Mouse (Mus musculus): ENCODE data around the gene Nadsyn1. TPM values are rescaled to one million over a fixed set of nuclear protein-coding genes. Genes with fewer than 3 reads are reported as not detected.

Nadsyn1 gene
- 11.7 and 13.3 TPM in 2 replicates for polyA plus RNA-seq (2015; fragmentation: Nextera tagmentation; extraction: Ambion mirVana)

DNA sequence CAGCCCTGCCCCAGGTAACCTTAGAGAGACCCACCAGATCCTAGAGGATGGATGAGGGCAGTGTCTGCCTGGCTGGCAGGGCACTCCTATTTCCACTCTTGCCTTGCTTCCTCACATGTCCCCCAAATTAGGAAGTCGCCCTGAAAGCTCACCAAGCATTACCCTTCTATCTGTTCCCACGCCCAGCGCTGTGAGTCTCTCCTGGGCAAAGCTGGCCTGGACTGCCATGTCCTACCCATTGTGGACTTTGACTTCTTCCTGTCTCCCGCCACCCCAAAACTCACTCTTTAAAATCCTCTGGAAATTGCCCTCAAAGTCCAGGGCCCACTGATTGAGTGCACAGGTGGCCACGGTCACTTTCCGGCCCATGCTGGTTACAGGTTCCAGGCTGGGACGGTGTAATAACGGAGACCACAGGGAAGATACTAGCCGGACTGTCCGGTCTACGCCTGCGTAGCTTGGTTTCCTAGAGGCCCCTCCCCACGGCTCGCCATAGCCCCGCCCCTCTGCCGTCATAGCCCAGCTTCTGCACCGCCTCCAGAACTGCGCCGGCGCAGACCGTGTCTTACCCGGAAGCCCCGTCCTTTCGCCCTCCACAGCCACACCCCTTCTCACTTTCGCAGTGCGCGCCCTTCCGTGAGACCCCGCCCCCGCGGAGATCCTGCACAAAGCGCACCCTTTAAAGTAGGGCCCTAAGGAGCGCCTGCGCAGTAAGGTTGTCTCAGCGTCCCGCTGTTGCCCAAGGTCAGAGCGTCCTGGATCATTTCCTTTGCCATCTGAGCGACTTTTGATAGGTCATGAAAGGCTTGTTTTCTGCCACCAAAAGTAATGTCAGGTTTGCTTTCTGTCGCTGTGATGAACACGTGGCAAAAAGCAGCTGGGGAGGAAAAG lies at the start of gene Nadsyn1, which contains the start of gene Dhcr7:
Gene Nadsyn1 (minus strand): TSS at position 475 of the 891 bp plus-strand sequence.
Gene Dhcr7 (plus strand): TSS at position 771 of the 891 bp plus-strand sequence.
- Histone ChIP-seq H3K36me3 (ENCODE audit: insufficient read depth, low read length) (peaks cover 5% of the 10 kb centered on the region; the same call in 1 of the 2 replicates), H3K4me1 (ENCODE audit: insufficient read depth, low read length) (peaks cover 11% of the 10 kb centered on the region), H3K27ac (ENCODE audit: low read length) (peak within 1 kb of the TSS; percentile 78), H3K27me3 (ENCODE audit: insufficient read depth, low read length) (no peaks in the 10 kb centered on the region), H3K9ac (replicated peaks; ENCODE audit: low read length) (peak within 1 kb of the TSS; percentile 79), H3K9me3 (ENCODE audit: low read length) (no peaks in the 10 kb centered on the region), H3K4me2 (replicated peaks; ENCODE audit: low read depth, low read length) (peak within 1 kb of the TSS; percentile 71), H3K4me3 (ENCODE audit: low read length) (peak within 1 kb of the TSS; percentile 64)
- WGBS, result under 1% methylated on average over 40 of the region's 40 CpGs
- ATAC-seq (ENCODE audit: low FRiP score, low TSS enrichment), result peak; percentile 99

DNA sequence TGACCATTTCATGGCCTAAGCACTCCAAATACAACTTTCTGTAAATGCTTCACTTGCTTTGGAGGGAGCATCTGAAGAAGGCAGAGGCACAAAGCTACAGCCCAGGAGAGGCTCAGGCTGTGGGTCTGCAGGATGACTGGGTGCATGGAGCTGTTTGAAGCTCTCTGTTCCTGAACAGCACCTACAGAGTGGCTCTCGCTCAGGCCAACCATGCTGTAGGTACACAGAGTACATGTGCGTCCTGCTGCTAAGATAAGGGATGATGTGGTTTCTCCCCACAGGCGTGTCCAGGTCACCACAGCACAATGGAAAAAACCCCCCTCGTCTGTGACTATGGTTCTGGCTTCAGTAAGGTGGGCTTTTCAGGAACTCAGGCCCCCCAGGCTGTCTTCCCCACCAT lies 46.2 kb upstream of the Nadsyn1 start:
- ATAC-seq (ENCODE audit: low FRiP score, low TSS enrichment), result no peak
- WGBS, result 87% methylated on average over 4 of the region's 4 CpGs
- no peak overlapping the region for H3K9ac ChIP-seq (replicated peaks; ENCODE audit: low read length)
- H3K36me3 ChIP-seq (ENCODE audit: insufficient read depth, low read length), result no peaks in the 10 kb centered on the region
- no peak overlapping the region for H3K4me3 ChIP-seq (ENCODE audit: low read length)
- H3K9me3 ChIP-seq (ENCODE audit: low read length), result peaks cover 9% of the 10 kb centered on the region; the same call in 1 of the 2 replicates
- H3K27ac ChIP-seq (ENCODE audit: low read length), result no peak overlapping the region
- no peaks in the 10 kb centered on the region for H3K27me3 ChIP-seq (ENCODE audit: insufficient read depth, low read length)
- no peaks in the 10 kb centered on the region for H3K4me1 ChIP-seq (ENCODE audit: insufficient read depth, low read length)
- H3K4me2 ChIP-seq (replicated peaks; ENCODE audit: low read depth, low read length), result no peak overlapping the region

DNA sequence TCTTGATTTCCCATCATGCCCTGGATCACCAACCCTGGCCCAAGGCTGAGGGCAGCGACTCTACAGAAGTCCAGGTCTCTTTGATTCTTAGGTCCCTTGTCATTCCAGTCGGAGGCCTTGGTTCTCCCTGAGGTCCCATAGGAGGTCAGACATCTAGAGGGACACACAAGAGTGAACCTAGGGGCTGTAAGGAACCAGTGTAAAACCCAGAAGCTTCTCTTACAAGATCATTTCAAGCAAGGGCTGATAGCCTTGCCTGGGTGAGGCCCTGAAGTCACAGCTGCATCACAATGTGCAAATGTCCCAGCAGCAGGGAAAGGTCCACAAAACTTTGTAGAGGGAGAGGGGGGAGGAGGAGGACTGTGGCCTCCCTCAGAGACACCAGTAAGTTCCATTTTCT lies 43.9 kb upstream of the Nadsyn1 start, which contains the start of gene Gm498:
Gene Gm498 (plus strand): TSS at position 301 of the 400 bp plus-strand sequence.
- no peak for ATAC-seq (ENCODE audit: low FRiP score, low TSS enrichment)
- no peak within 1 kb of the TSS for H3K9ac ChIP-seq (replicated peaks; ENCODE audit: low read length)
- no peaks in the 10 kb centered on the region for H3K36me3 ChIP-seq (ENCODE audit: insufficient read depth, low read length)
- no peaks in the 10 kb centered on the region for H3K27me3 ChIP-seq (ENCODE audit: insufficient read depth, low read length)
- H3K4me2 ChIP-seq (replicated peaks; ENCODE audit: low read depth, low read length), result no peak within 1 kb of the TSS
- WGBS, result 79% methylated on average over 2 of the region's 2 CpGs
- H3K9me3 ChIP-seq (ENCODE audit: low read length), result no peaks in the 10 kb centered on the region
- no peaks in the 10 kb centered on the region for H3K4me1 ChIP-seq (ENCODE audit: insufficient read depth, low read length)
- H3K27ac ChIP-seq (ENCODE audit: low read length), result no peak within 1 kb of the TSS
- no peak within 1 kb of the TSS for H3K4me3 ChIP-seq (ENCODE audit: low read length)

DNA sequence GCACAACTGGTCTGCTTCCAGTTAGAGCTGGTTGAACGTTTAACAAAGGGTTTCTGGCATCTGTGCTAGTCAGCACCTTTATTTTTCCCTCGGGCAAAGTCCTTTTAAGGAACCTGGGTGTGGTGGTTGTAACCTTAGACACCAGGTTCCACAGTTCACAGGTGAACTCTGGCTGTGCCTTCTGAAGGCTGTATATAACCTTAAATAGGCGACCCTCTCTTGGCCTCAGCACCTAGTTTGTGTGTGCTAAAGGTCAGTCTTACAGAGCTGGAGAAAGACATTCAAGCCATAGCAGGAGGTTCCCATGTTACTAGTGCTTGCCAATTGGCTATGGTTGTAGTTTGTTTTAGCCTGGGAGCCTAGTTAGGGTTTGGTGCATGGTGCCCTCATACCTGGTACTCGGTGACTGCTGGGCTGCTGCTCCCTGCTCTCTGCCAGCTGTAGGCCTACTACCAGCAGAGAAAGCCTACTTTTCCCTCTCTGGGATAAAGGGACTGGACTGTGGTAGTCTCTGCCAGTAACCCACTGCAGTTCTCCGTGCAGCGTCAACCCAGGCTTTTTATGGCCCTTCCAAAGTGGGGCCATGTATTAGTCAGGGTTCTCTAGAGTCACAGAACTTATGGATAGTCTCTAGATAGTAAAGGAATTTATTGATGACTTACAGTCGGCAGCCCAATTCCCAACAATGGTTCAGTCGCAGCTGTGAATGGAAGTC lies 26.3 kb upstream of the Nadsyn1 start:
- peaks cover 50% of the 10 kb centered on the region for H3K36me3 ChIP-seq (ENCODE audit: insufficient read depth, low read length)
- no peaks in the 10 kb centered on the region for H3K4me1 ChIP-seq (ENCODE audit: insufficient read depth, low read length)
- 88% methylated on average over 7 of the region's 8 CpGs for WGBS
- 0 out of 2 replicates have a peak, but pooled peaks have one; percentile 31 for ATAC-seq (ENCODE audit: low FRiP score, low TSS enrichment)
- no peaks in the 10 kb centered on the region for H3K27me3 ChIP-seq (ENCODE audit: insufficient read depth, low read length)
- H3K4me2 ChIP-seq (replicated peaks; ENCODE audit: low read depth, low read length), result no peak overlapping the region
- H3K27ac ChIP-seq (ENCODE audit: low read length), result no peak overlapping the region
- H3K9me3 ChIP-seq (ENCODE audit: low read length), result no peaks in the 10 kb centered on the region
- H3K9ac ChIP-seq (replicated peaks; ENCODE audit: low read length), result no peak overlapping the region
- no peak overlapping the region for H3K4me3 ChIP-seq (ENCODE audit: low read length)

DNA sequence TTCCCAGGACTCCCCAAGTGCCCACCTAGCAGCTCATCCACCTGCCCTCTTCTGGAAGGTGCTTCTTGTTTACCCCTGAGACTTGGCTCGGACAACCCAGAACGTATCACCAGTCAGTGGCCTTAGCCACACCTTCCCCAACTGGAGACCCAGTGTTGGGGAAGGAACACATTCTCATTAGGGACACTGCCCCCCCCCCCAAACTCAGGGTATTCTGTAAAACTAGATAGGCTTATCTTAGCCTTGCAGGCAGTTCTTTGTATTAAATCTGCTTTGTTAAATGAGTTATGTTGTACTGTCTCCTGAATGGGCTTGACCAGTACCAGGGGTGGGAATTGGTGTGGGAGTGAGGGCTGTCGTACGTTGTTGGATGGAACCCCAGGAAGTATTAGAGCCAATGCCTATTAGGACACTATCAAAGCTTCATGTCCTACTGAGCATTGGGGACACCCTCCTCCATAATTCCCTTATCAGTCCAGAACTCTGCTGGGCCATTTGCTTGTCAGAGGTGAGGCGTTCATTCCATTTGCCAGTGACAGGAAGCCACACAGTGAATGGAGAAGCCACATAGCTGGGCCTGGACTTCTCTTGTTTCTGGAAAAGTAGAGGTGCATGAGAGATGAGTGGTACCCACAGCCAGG lies 25.6 kb upstream of the Nadsyn1 start:
- Histone ChIP-seq H3K9me3 (ENCODE audit: low read length) (no peaks in the 10 kb centered on the region), H3K36me3 (ENCODE audit: insufficient read depth, low read length) (peaks cover 56% of the 10 kb centered on the region), H3K27ac (ENCODE audit: low read length) (no peak overlapping the region), H3K9ac (replicated peaks; ENCODE audit: low read length) (no peak overlapping the region), H3K4me3 (ENCODE audit: low read length) (no peak overlapping the region), H3K4me2 (replicated peaks; ENCODE audit: low read depth, low read length) (no peak overlapping the region), H3K27me3 (ENCODE audit: insufficient read depth, low read length) (no peaks in the 10 kb centered on the region), H3K4me1 (ENCODE audit: insufficient read depth, low read length) (no peaks in the 10 kb centered on the region)
- 95% methylated on average over 5 of the region's 5 CpGs for WGBS
- no peak for ATAC-seq (ENCODE audit: low FRiP score, low TSS enrichment)

DNA sequence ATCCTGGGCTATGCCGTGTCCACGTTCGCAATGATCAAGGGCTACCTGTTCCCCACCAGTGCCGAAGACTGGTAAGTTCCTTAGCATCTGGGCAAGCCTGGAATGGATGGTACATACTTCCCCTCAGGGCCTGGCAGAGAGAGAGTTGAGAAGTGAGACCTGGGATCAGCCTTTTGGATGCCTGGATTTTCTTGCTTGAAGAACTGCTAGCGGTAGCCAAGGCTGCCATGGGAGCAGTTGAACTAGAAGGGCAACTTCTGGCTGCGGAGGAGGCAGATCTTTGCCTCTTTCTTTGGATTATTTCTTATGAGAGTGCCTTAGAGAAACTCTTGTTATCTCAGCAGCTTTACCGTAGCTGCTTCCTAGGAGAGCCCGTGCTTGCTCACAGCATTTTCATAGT lies 18.7 kb upstream of the Nadsyn1 start:
- H3K27me3 ChIP-seq (ENCODE audit: insufficient read depth, low read length), result no peaks in the 10 kb centered on the region
- H3K36me3 ChIP-seq (ENCODE audit: insufficient read depth, low read length), result peaks cover 77% of the 10 kb centered on the region
- WGBS, result 96% methylated on average over 8 of the region's 8 CpGs
- no peak overlapping the region for H3K4me2 ChIP-seq (replicated peaks; ENCODE audit: low read depth, low read length)
- H3K9me3 ChIP-seq (ENCODE audit: low read length), result no peaks in the 10 kb centered on the region
- H3K4me1 ChIP-seq (ENCODE audit: insufficient read depth, low read length), result no peaks in the 10 kb centered on the region
- no peak for ATAC-seq (ENCODE audit: low FRiP score, low TSS enrichment)
- no peak overlapping the region for H3K9ac ChIP-seq (replicated peaks; ENCODE audit: low read length)
- no peak overlapping the region for H3K27ac ChIP-seq (ENCODE audit: low read length)
- H3K4me3 ChIP-seq (ENCODE audit: low read length), result no peak overlapping the region

DNA sequence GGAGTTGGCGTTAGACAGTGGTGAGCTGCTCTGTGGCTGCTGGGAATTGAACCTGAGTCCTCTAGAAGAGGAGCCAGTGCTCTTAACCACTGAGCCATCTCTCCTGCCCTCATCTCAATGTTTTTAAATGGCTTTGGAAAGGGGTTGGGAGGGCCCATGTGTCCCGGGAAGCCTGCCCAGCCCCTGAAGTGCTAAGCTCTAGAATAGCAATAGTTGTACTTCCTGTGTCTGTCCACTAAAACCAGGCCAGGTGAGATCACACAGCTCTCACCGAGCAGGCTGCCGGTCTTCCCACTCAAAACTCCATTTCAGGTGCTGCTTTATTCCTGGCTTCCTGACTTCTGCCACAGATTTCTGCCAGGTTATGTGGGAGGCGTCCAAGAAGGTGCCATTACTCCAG lies 17.5 kb upstream of the Nadsyn1 start:
- Histone ChIP-seq H3K9me3 (ENCODE audit: low read length) (no peaks in the 10 kb centered on the region), H3K4me2 (replicated peaks; ENCODE audit: low read depth, low read length) (no peak overlapping the region), H3K4me3 (ENCODE audit: low read length) (no peak overlapping the region), H3K27me3 (ENCODE audit: insufficient read depth, low read length) (no peaks in the 10 kb centered on the region), H3K9ac (replicated peaks; ENCODE audit: low read length) (no peak overlapping the region), H3K27ac (ENCODE audit: low read length) (no peak overlapping the region), H3K36me3 (ENCODE audit: insufficient read depth, low read length) (peaks cover 65% of the 10 kb centered on the region), H3K4me1 (ENCODE audit: insufficient read depth, low read length) (no peaks in the 10 kb centered on the region)
- 94% methylated on average over 5 of the region's 5 CpGs for WGBS
- ATAC-seq (ENCODE audit: low FRiP score, low TSS enrichment), result no peak

DNA sequence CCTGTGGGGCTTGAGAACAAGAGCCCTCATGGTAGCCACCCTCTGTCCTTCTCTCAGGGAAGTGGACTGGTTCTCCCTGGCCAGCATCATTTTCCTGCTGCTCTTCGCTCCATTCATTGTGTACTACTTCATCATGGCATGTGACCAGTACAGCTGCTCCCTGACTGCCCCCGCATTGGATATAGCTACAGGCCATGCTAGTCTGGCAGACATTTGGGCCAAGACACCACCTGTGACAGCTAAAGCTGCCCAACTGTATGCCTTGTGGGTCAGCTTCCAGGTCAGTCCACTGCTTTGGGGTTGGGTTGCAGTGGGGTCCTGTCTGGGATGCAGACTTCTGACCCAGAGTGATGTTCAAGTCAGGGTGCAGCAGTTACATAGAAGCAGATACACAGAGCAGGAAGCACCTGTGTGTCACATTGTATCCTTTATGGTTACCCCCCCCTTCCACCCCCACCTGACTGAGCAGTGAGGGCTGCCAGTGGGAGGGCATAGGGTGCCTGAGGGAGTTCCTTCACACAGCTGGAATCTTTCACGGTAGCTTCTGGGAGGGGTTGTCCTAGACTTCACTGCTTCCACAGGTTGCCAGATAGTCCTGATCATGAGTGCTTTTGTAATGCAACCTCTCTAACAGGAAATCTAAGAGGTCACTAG lies 15.2 kb upstream of the Nadsyn1 start:
- Histone ChIP-seq H3K36me3 (ENCODE audit: insufficient read depth, low read length) (peaks cover 43% of the 10 kb centered on the region), H3K4me2 (replicated peaks; ENCODE audit: low read depth, low read length) (no peak overlapping the region)
- WGBS, result 88% methylated on average over 3 of the region's 3 CpGs

DNA sequence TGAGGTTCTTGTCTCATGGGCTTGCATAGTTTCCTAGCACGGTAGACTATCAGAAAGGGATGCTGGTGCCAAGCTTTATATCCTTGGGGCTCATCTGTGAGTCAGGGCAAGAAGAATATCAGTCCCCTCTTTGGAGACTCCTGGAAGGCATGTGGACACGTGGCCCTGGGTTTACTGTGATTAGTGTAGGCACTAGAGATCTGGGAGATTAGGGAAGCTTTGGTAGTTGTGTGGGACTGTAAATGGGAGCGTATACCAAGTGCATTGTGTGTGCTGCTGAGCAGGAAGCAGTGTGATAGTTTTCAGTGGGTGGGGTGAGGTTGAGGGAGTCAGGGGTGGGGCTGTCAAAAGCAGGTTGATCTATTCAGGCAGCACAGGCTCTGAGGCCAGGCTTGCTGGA lies 12.3 kb upstream of the Nadsyn1 start:
- Histone ChIP-seq H3K27me3 (ENCODE audit: insufficient read depth, low read length) (no peaks in the 10 kb centered on the region), H3K9ac (replicated peaks; ENCODE audit: low read length) (no peak overlapping the region), H3K4me2 (replicated peaks; ENCODE audit: low read depth, low read length) (no peak overlapping the region), H3K27ac (ENCODE audit: low read length) (no peak overlapping the region), H3K36me3 (ENCODE audit: insufficient read depth, low read length) (peaks cover 18% of the 10 kb centered on the region), H3K4me3 (ENCODE audit: low read length) (no peak overlapping the region), H3K4me1 (ENCODE audit: insufficient read depth, low read length) (peaks cover 6% of the 10 kb centered on the region), H3K9me3 (ENCODE audit: low read length) (no peaks in the 10 kb centered on the region)
- WGBS, result 73% methylated on average over 3 of the region's 3 CpGs
- ATAC-seq (ENCODE audit: low FRiP score, low TSS enrichment), result no peak

More for the DNA sequence above, 15.2 kb upstream of the Nadsyn1 start:
- Histone ChIP-seq H3K9ac (replicated peaks; ENCODE audit: low read length) (no peak overlapping the region), H3K27ac (ENCODE audit: low read length) (no peak overlapping the region), H3K4me1 (ENCODE audit: insufficient read depth, low read length) (no peaks in the 10 kb centered on the region), H3K9me3 (ENCODE audit: low read length) (no peaks in the 10 kb centered on the region), H3K27me3 (ENCODE audit: insufficient read depth, low read length) (no peaks in the 10 kb centered on the region), H3K4me3 (ENCODE audit: low read length) (no peak overlapping the region)
- ATAC-seq (ENCODE audit: low FRiP score, low TSS enrichment), result no peak

All from kidney, embryonic 16.5 days (tissue).